Comparison of ENCODE assay signal across 10 mouse cellular contexts in the genomic region with DNA sequence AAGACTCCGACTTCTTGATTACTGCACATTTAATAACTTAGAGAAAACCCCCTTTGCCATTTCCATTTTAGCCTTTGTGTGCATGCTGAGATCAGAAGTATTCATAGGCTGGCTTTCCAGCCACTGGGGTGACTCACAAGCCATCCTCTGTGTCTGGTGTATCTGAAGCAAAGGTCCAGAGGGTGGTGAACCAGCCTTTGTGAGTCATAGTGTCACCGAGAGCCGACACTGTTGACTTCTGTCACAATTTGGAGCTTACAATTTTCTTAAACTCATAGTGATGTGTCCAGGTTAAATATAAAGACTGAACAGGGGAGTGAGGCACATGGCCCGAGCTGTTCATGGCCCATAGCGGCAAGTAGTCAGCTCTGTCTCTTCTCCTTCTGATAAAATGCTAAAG.
DNase-seq lines count a peak whose midpoint lies in the region; ATAC-seq and TF ChIP-seq lines count a peak whose summit lies in the region.
"Had no signal": no experiment of that assay in that cellular context is flagged by ENCODE, and none has a peak within 500 bp of the region (broad histone marks: within the 10 kb centered on the region; RNA-seq: fewer than 3 reads in every experiment).

No protein-coding gene starts in this region.

- H3K27me3 ChIP-seq in heart, embryonic 16.5 days (ENCODE audit: control insufficient read depth, insufficient read depth, low read length), result no peaks in the 10 kb centered on the region
- no peaks in the 10 kb centered on the region for H3K27me3 ChIP-seq in small intestine, adult 2 months (ENCODE audit: control insufficient read depth, insufficient read depth, low read length)

- H3K4me2 ChIP-seq in heart, embryonic 16.5 days (ENCODE audit: low read depth, low read length), result peak overlapping the region; percentile 59
- H3K4me2 ChIP-seq: forebrain, embryonic 12.5 days had no signal

- no peak for TF ChIP-seq CTCF in lung, adult 2 months (IDR thresholded peaks at IDR 0.05; ENCODE audit: insufficient read depth, low read length)
- TF ChIP-seq CTCF in small intestine, adult 2 months (IDR thresholded peaks at IDR 0.05; ENCODE audit: extremely low read depth, insufficient read length, insufficient replicate concordance, low read depth, low read length), result no peak

- ATAC-seq in heart, embryonic 16.5 days (replicated peaks; ENCODE audit: extremely low read depth, insufficient read depth, low FRiP score), result no peak

- peak overlapping the region; percentile 68 for H3K27ac ChIP-seq in heart, embryonic 16.5 days (ENCODE audit: low read length)
- peak overlapping the region; percentile 60 for H3K27ac ChIP-seq in small intestine, adult 2 months (ENCODE audit: insufficient read depth, low read depth, low read length)
- H3K27ac ChIP-seq: forebrain, embryonic 12.5 days had no signal

- H3K9me3 ChIP-seq in heart, embryonic 16.5 days (replicated peaks; ENCODE audit: control insufficient read depth, low read length), result no peaks in the 10 kb centered on the region
- H3K9me3 ChIP-seq: forebrain, embryonic 12.5 days had no signal

- H3K36me3 ChIP-seq in heart, embryonic 16.5 days (ENCODE audit: control insufficient read depth, insufficient read depth), result no peaks in the 10 kb centered on the region
- H3K36me3 ChIP-seq in small intestine, adult 2 months (ENCODE audit: control insufficient read depth, insufficient read depth, low read length), result peaks cover 4% of the 10 kb centered on the region; the same call in 1 of the 2 replicates
- H3K36me3 ChIP-seq: forebrain, embryonic 12.5 days had no signal

- DNase-seq in adrenal gland, adult (ENCODE audit: inconsistent age in 2 of 2, low spot score in 1 of 2), result peak; percentile 81 to 91
- no peak for DNase-seq in adrenal gland, postnatal 25 days
- no peak for DNase-seq in lung, adult 2 months
- DNase-seq in lung, postnatal 10 days, result no peak
- no peak for DNase-seq in gastrocnemius, adult 18-20 months (ENCODE audit: low spot score)
- DNase-seq in right cerebral cortex, postnatal 14 days, result no peak
- DNase-seq: kidney, postnatal 14 days had no signal

- H3K4me3 ChIP-seq in lung, adult 2 months (replicated peaks; ENCODE audit: extremely low read depth, low read depth, low read length), result peak overlapping the region; percentile 28
- peak overlapping the region; percentile 35 for H3K4me3 ChIP-seq in heart, embryonic 16.5 days (ENCODE audit: low read length)
- no peak overlapping the region for H3K4me3 ChIP-seq in small intestine, adult 2 months (ENCODE audit: low read depth, low read length)
- H3K4me3 ChIP-seq: forebrain, embryonic 12.5 days had no signal

- H3K9ac ChIP-seq in heart, embryonic 16.5 days (ENCODE audit: low read length), result peak overlapping the region; percentile 58
- H3K9ac ChIP-seq: forebrain, embryonic 12.5 days had no signal

- TF ChIP-seq POLR2A in lung, adult 2 months (IDR thresholded peaks at IDR 0.05; ENCODE audit: borderline replicate concordance, extremely low read depth, low read depth, low read length), result no peak
- no peak for TF ChIP-seq POLR2A in small intestine, adult 2 months (IDR thresholded peaks at IDR 0.05; ENCODE audit: low read depth, low read length)

- H3K4me1 ChIP-seq in lung, adult 2 months (ENCODE audit: control insufficient read depth, insufficient read depth, low read length), result peaks cover 26% of the 10 kb centered on the region
- peaks cover 62% of the 10 kb centered on the region for H3K4me1 ChIP-seq in heart, embryonic 16.5 days (ENCODE audit: control insufficient read depth, insufficient read depth, low read length)
- H3K4me1 ChIP-seq in small intestine, adult 2 months (ENCODE audit: control insufficient read depth, insufficient read depth, insufficient read length, low read length), result peaks cover 32% of the 10 kb centered on the region

- 38% methylated on average over 5 of the region's 5 CpGs for WGBS in lung, adult 2 months
- WGBS in heart, embryonic 16.5 days, result 56% methylated on average over 5 of the region's 5 CpGs
- 27% methylated on average over 5 of the region's 5 CpGs for WGBS in small intestine, adult 2 months

Comparison
In these comparisons a context has a peak if more than half of its experiments do, and no peak if none do; other contexts are left out.
1. DNase-seq: peak in adrenal gland, adult (2 of 2); none in adrenal gland, postnatal 25 days (single experiment), lung, adult 2 months (single experiment), lung, postnatal 10 days (single experiment), gastrocnemius, adult 18-20 months (single experiment) and right cerebral cortex, postnatal 14 days (single experiment).